Mouse (Mus musculus) kidney, postnatal 36 days (tissue): Measurements from ENCODE around the gene Dcpp2.
"Not testable (repeated sequence)": the region's sequence is repeated elsewhere in the genome, so short reads cannot be mapped to it uniquely, and the experiment has no call there.

Source experiments
- DNase-seq, 2 experiments: peaks; one replicate each; pipeline ENCODE4 v3.0.0; 2021 to 2022; ENCODE audit warnings: mixed read lengths in 2 of 2

Dcpp2 gene

GRCm38 (mm10) chr17:23931157-23931556 is 50.5 kb downstream of the Dcpp2 start:
- no peak for DNase-seq

GRCm38 (mm10) chr17:23941372-23941771 is 60.7 kb downstream of the Dcpp2 start, which contains the start of gene Sbp:
Gene Sbp, plus strand, starts transcription at chr17:23941672.
- no peak for DNase-seq

- not testable (repeated sequence) for DNase-seq
Measured at GRCm38 (mm10) chr17:23947486-23947885, 66.8 kb downstream of the Dcpp2 start.

GRCm38 (mm10) chr17:23949068-23949467 is 68.4 kb downstream of the Dcpp2 start:
- DNase-seq = no peak
